Mouse (Mus musculus) liver, adult 2 months (tissue): ENCODE data around the gene Surf1. TPM values are rescaled to one million over a fixed set of nuclear protein-coding genes. Genes with fewer than 3 reads are reported as not detected.

Source experiments
- DNase-seq: peaks from one replicate; pipeline ENCODE4 v3.0.0-alpha.2; 2011; ENCODE audit warnings: low read depth, low spot score; ENCODE audit errors: extremely low read depth
- H3K27ac ChIP-seq: fragments of 200-500 bp; replicated peaks from 2 replicates; pipeline ENCODE4 v1.5.1; 2012; ENCODE audit warnings: low read depth, mild to moderate bottlenecking, control low read depth, inconsistent platforms, low read length; ENCODE audit not compliant: insufficient read depth
- H3K27me3 ChIP-seq: fragments of 200-500 bp; 2 replicates; pipeline ENCODE4 v1.6.1; 2012; ENCODE audit warnings: mild to moderate bottlenecking, moderate library complexity, low read length, inconsistent platforms; ENCODE audit not compliant: control insufficient read depth, insufficient read depth
- H3K36me3 ChIP-seq: fragments of 200-500 bp; 2 replicates; pipeline ENCODE4 v1.6.1; 2012; ENCODE audit warnings: low read length, inconsistent platforms; ENCODE audit not compliant: control insufficient read depth, insufficient read depth
- H3K4me1 ChIP-seq: fragments of 200-500 bp; 2 replicates; pipeline ENCODE4 v1.6.1; 2011; ENCODE audit warnings: low read length; ENCODE audit not compliant: control insufficient read depth, insufficient read depth
- H3K4me3 ChIP-seq: fragments of 200-500 bp; 2 replicates; pipeline ENCODE4 v1.5.1; 2011; ENCODE audit warnings: low read depth, mild to moderate bottlenecking, control low read depth, low read length, moderate library complexity; ENCODE audit not compliant: insufficient read depth
- H3K79me2 ChIP-seq: fragments of 200-500 bp; 2 replicates; pipeline ENCODE4 v1.6.1; 2012; ENCODE audit warnings: inconsistent platforms, mild to moderate bottlenecking, low read length, moderate library complexity; ENCODE audit not compliant: control insufficient read depth, insufficient read depth
- H3K9ac ChIP-seq: fragments of 200-500 bp; 2 replicates; pipeline ENCODE4 v1.6.1; 2012; ENCODE audit warnings: low read depth, mild to moderate bottlenecking, control low read depth, inconsistent platforms, low read length
- CTCF ChIP-seq: fragments of 200-500 bp; IDR thresholded peaks from 2 replicates; pipeline ENCODE4 v1.5.1; 2011; ENCODE audit warnings: low read depth, low read length, control low read depth
- POLR2A ChIP-seq: fragments of 200-500 bp; IDR thresholded peaks from 2 replicates; pipeline ENCODE4 v1.6.1; 2011; ENCODE audit warnings: low read length, control low read depth; ENCODE audit not compliant: insufficient read depth; ENCODE audit errors: extremely low read depth
- WGBS: fragments of 180-500 bp; shearing (Covaris S2); methylation state at CpG from one replicate; pipeline ENCODE4 v1.1.7; 2018; 5-methylcytosine and 5-hydroxymethylcytosine counted together
- polyA plus RNA-seq: library from polyadenylated mRNA; depleted of rRNA; stranded (reverse); fragments of >200 nt; gene quantifications from 2 replicates; pipeline ENCODE4 v1.2.3, GENCODE M21; 2012
- total RNA-seq: library from RNA; depleted of rRNA; stranded (reverse); fragments of >200 nt; gene quantifications from 2 replicates; pipeline ENCODE4 v1.2.3, GENCODE M21; 2014

Gene Surf1
- total and polyA plus RNA-seq, 2 experiments = 57.2 to 60.5 TPM

GRCm38 (mm10) chr2:26919684-26920083 lies 3.4 kb upstream of the Surf1 start:
- TF ChIP-seq POLR2A (no peak), CTCF (no peak)
- peaks cover 42% of the 10 kb centered on the region for H3K4me1 ChIP-seq
- no peak overlapping the region for H3K27ac ChIP-seq
- H3K27me3 ChIP-seq = no peaks in the 10 kb centered on the region
- 65% methylated on average over 3 of the region's 3 CpGs for WGBS
- H3K36me3 ChIP-seq = peaks cover 48% of the 10 kb centered on the region
- H3K4me3 ChIP-seq = no peak overlapping the region
- no peak for DNase-seq
- H3K9ac ChIP-seq = no peak overlapping the region
- peaks cover 9% of the 10 kb centered on the region; the same call in 1 of the 2 replicates for H3K79me2 ChIP-seq

- 0% methylated on average over 13 of the region's 13 CpGs for WGBS
- Histone ChIP-seq H3K36me3 (peaks cover 41% of the 10 kb centered on the region), H3K27me3 (no peaks in the 10 kb centered on the region), H3K9ac (peak overlapping the region; percentile 65), H3K4me3 (peak overlapping the region; percentile 66), H3K27ac (peak overlapping the region; percentile 59), H3K79me2 (peaks cover 11% of the 10 kb centered on the region; the same call in 1 of the 2 replicates), H3K4me1 (peaks cover 31% of the 10 kb centered on the region)
- TF ChIP-seq CTCF (no peak), POLR2A (no peak)
- DNase-seq = peak; percentile 46
Measured at GRCm38 (mm10) chr2:26916738-26917137, 408 bp upstream of the Surf1 start.

GRCm38 (mm10) chr2:26914148-26914941 lies 2.0 kb downstream of the Surf1 start:
- Histone ChIP-seq H3K79me2 (peaks cover 18% of the 10 kb centered on the region), H3K4me1 (peaks cover 29% of the 10 kb centered on the region), H3K27me3 (no peaks in the 10 kb centered on the region), H3K36me3 (peaks cover 28% of the 10 kb centered on the region), H3K4me3 (no peak overlapping the region), H3K27ac (no peak overlapping the region), H3K9ac (no peak overlapping the region)
- 63% methylated on average over 8 of the region's 8 CpGs for WGBS
- TF ChIP-seq CTCF (no peak), POLR2A (no peak)
- DNase-seq = no peak

GRCm38 (mm10) chr2:26913416-26914147 lies 2.7 kb downstream of the Surf1 start:
- Histone ChIP-seq H3K36me3 (peaks cover 20% of the 10 kb centered on the region), H3K4me3 (no peak overlapping the region), H3K27me3 (no peaks in the 10 kb centered on the region), H3K79me2 (peaks cover 25% of the 10 kb centered on the region), H3K4me1 (peaks cover 35% of the 10 kb centered on the region), H3K27ac (no peak overlapping the region), H3K9ac (no peak overlapping the region)
- WGBS = 85% methylated on average over 17 of the region's 17 CpGs
- no peak for DNase-seq
- TF ChIP-seq POLR2A (no peak), CTCF (no peak)

GRCm38 (mm10) chr2:26912253-26912770 lies 4.0 kb downstream of the Surf1 start:
- Histone ChIP-seq H3K27me3 (no peaks in the 10 kb centered on the region), H3K79me2 (peaks cover 23% of the 10 kb centered on the region), H3K36me3 (peaks cover 20% of the 10 kb centered on the region), H3K4me3 (no peak overlapping the region), H3K4me1 (peaks cover 27% of the 10 kb centered on the region), H3K27ac (no peak overlapping the region), H3K9ac (peak overlapping the region; percentile 94)
- no peak for DNase-seq
- TF ChIP-seq CTCF = no peak
- no peak for TF ChIP-seq POLR2A
- 57% methylated on average over 5 of the region's 5 CpGs for WGBS
